Mouse (Mus musculus) neural tube, embryonic 13.5 days (tissue): ENCODE results near the gene Tent5b. TPM values are rescaled to one million over a fixed set of nuclear protein-coding genes. Genes with fewer than 3 reads are reported as not detected.

Experiments used
- ATAC-seq: fragments of 200-750 bp; cut with Nextera tagmentation; 2 replicates; pipeline ENCODE4 v1.8.0; 2017; ENCODE audit warnings: low read depth, mild to moderate bottlenecking, moderate TSS enrichment, moderate library complexity
- H3K27ac ChIP-seq: fragments of 300-500 bp; sonication (generic); replicated peaks from 2 replicates; pipeline ENCODE4 v1.5.1; 2015; ENCODE audit warnings: moderate library complexity, mild to moderate bottlenecking, inconsistent platforms
- H3K27me3 ChIP-seq: fragments of 300-500 bp; sonication (generic); 2 replicates; pipeline ENCODE4 v1.6.1; 2015; ENCODE audit warnings: mild to moderate bottlenecking, inconsistent platforms
- H3K36me3 ChIP-seq: fragments of 300-500 bp; sonication (generic); 2 replicates; pipeline ENCODE4 v1.6.1; 2015; ENCODE audit warnings: mild to moderate bottlenecking, inconsistent platforms
- H3K4me1 ChIP-seq: fragments of 300-500 bp; sonication (generic); replicated peaks from 2 replicates; pipeline ENCODE4 v1.6.1; 2015; ENCODE audit warnings: inconsistent platforms
- H3K4me2 ChIP-seq: fragments of 300-500 bp; sonication (generic); 2 replicates; pipeline ENCODE4 v1.6.1; 2015; ENCODE audit warnings: inconsistent platforms, mild to moderate bottlenecking, moderate library complexity
- H3K4me3 ChIP-seq: fragments of 300-500 bp; sonication (generic); 2 replicates; pipeline ENCODE4 v1.5.1; 2015; ENCODE audit warnings: mild to moderate bottlenecking, inconsistent platforms
- H3K9ac ChIP-seq: fragments of 300-500 bp; sonication (generic); 2 replicates; pipeline ENCODE4 v1.6.1; 2015; ENCODE audit warnings: moderate library complexity, mild to moderate bottlenecking, inconsistent platforms
- H3K9me3 ChIP-seq: fragments of 300-500 bp; sonication (generic); 2 replicates; pipeline ENCODE4 v1.6.1; 2016; ENCODE audit warnings: inconsistent platforms
- WGBS: fragments of 180-500 bp; shearing (Covaris S2); methylation state at CpG from one replicate; pipeline ENCODE4 v1.1.7; 2015; 5-methylcytosine and 5-hydroxymethylcytosine counted together
- polyA plus RNA-seq: library from polyadenylated mRNA; unstranded; fragments of >200 nt; fragmentation: Nextera tagmentation; extraction: Ambion mirVana; gene quantifications from 2 replicates; pipeline ENCODE4 v1.2.1, GENCODE M21; 2015

Gene Tent5b
- polyA plus RNA-seq, 1 experiment from 2014 or later, result 0.14 TPM

DNA sequence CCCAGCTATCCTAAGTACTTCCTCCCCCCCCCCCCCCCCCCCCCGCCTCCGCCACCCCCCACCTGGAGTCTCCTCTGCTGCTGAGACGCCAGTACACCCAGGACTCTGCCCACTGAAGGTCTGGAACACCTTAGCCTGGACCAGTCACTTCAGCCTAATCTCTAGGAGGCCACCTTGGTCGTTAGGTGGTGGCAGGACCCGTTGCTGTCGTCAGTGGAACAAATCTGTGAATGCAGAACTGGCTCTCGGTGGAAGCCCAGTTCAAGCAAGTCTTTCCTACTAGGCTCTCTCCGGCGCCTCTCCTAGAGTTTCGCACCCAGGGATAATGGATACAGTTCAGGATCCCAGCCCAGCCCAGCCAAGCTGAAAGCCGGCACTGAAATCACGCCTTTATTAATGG is 14.0 kb downstream of the Tent5b start:
- WGBS, result 24% methylated on average over 9 of the region's 12 CpGs
- Histone ChIP-seq H3K9ac (no peak overlapping the region), H3K9me3 (no peaks in the 10 kb centered on the region), H3K4me2 (peak overlapping the region; percentile 51), H3K27me3 (peaks cover 53% of the 10 kb centered on the region), H3K27ac (no peak overlapping the region), H3K4me3 (peak overlapping the region; percentile 24), H3K4me1 (peaks cover 35% of the 10 kb centered on the region), H3K36me3 (no peaks in the 10 kb centered on the region)
- ATAC-seq, result no peak

GRCm38 (mm10) chr4:133494432-133494831 is 14.5 kb downstream of the Tent5b start:
- no peak overlapping the region for H3K27ac ChIP-seq
- no peaks in the 10 kb centered on the region for H3K36me3 ChIP-seq
- H3K4me2 ChIP-seq, result peak overlapping the region; percentile 51
- H3K4me1 ChIP-seq, result peaks cover 36% of the 10 kb centered on the region
- H3K27me3 ChIP-seq, result peaks cover 58% of the 10 kb centered on the region
- H3K9me3 ChIP-seq, result no peaks in the 10 kb centered on the region
- no peak for ATAC-seq
- 2% methylated on average over 12 of the region's 12 CpGs for WGBS
- H3K9ac ChIP-seq, result no peak overlapping the region
- peak overlapping the region; percentile 24 for H3K4me3 ChIP-seq

DNA sequence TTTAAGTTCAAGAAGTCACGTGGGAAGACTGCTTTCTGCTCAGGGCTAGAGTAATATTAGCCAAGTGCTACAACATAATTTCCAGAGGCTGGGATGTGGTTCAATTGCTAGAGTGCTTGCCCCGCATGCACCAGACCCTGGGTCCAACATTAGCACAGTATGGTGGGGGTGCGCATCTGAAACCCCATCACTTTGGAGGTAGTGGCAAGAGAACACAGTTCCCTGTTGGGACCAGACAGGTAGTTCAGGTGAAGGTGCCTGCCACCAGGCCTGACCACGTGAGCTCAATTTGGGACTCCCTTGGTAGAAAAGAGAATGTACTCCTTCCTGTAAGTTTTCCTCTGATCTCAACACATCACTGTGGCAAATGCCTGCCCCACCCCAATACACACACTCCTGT is 14.9 kb downstream of the Tent5b start:
- Histone ChIP-seq H3K9ac (no peak overlapping the region), H3K27ac (no peak overlapping the region), H3K4me3 (no peak overlapping the region), H3K27me3 (peaks cover 63% of the 10 kb centered on the region), H3K36me3 (no peaks in the 10 kb centered on the region), H3K9me3 (no peaks in the 10 kb centered on the region), H3K4me2 (no peak overlapping the region; the same call in 1 of the 2 replicates), H3K4me1 (peaks cover 33% of the 10 kb centered on the region)
- 65% methylated on average over 4 of the region's 4 CpGs for WGBS
- no peak for ATAC-seq

GRCm38 (mm10) chr4:133495711-133496110 is 15.8 kb downstream of the Tent5b start:
- 36% methylated on average over 7 of the region's 7 CpGs for WGBS
- Histone ChIP-seq H3K4me3 (no peak overlapping the region), H3K4me2 (no peak overlapping the region), H3K36me3 (no peaks in the 10 kb centered on the region), H3K9me3 (no peaks in the 10 kb centered on the region), H3K27ac (no peak overlapping the region), H3K9ac (no peak overlapping the region), H3K4me1 (peaks cover 32% of the 10 kb centered on the region), H3K27me3 (peaks cover 71% of the 10 kb centered on the region)
- ATAC-seq, result no peak

DNA sequence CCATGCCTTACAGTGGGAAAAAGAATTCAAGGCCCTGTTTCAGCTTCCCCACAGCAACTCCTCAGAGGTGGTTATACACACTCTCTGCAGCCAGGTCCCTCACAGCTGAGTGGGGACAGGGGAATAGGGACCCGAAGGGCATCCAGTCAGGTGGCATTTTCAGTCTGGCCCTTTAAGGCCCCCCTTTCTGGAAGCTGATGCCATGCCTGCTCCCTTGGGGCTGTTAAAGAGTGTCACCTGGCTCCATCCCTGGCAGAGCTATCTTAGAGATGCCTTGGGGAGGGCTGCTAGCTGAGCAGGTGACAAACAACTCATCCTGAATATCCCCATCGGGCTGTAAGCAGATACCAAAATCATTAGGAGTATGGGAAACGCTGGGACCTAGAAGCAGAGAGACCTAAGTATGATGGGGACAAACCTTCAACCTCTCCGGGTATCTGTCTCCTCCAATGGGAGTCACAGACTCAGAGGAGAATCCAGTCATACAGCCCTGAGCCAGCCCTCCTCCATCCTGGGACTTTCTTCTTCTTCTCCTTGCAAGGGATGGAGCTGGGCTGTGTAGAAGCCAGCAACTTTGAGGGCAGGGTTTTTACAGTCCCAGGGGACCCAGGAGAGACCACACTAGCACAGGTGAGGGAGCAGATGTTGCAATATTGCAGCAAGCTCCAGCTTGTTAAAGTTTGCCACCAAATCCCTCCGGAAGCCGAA is 17.0 kb downstream of the Tent5b start:
- Histone ChIP-seq H3K9ac (peak overlapping the region; percentile 78), H3K27me3 (peaks cover 83% of the 10 kb centered on the region)
- 19% methylated on average over 6 of the region's 6 CpGs for WGBS

GRCm38 (mm10) chr4:133497461-133498159 is 17.7 kb downstream of the Tent5b start:
- Histone ChIP-seq H3K9ac (peak overlapping the region; percentile 78), H3K27ac (no peak overlapping the region), H3K36me3 (no peaks in the 10 kb centered on the region), H3K9me3 (no peaks in the 10 kb centered on the region), H3K4me2 (peak overlapping the region; percentile 98), H3K4me1 (peaks cover 32% of the 10 kb centered on the region), H3K27me3 (peaks cover 90% of the 10 kb centered on the region), H3K4me3 (peak overlapping the region; percentile 63)
- ATAC-seq, result peak; percentile 60
- WGBS, result under 1% methylated on average over 69 of the region's 70 CpGs

More for the DNA sequence above, 17.0 kb downstream of the Tent5b start:
- Histone ChIP-seq H3K36me3 (no peaks in the 10 kb centered on the region), H3K27ac (no peak overlapping the region), H3K4me1 (peaks cover 32% of the 10 kb centered on the region), H3K4me2 (peak overlapping the region; percentile 98), H3K4me3 (peak overlapping the region; percentile 63), H3K9me3 (no peaks in the 10 kb centered on the region)
- no peak for ATAC-seq

- Histone ChIP-seq H3K4me3 (peak within 1 kb of the TSS; percentile 63), H3K4me1 (peaks cover 32% of the 10 kb centered on the region), H3K27me3 (peaks cover 94% of the 10 kb centered on the region), H3K36me3 (no peaks in the 10 kb centered on the region), H3K4me2 (peak within 1 kb of the TSS; percentile 98), H3K27ac (no peak within 1 kb of the TSS), H3K9me3 (no peaks in the 10 kb centered on the region), H3K9ac (peak within 1 kb of the TSS; percentile 78)
- WGBS, result under 1% methylated on average over 52 of the region's 53 CpGs
- peak; percentile 93 for ATAC-seq
Observed at GRCm38 (mm10) chr4:133498160-133498724, 18.3 kb downstream of the Tent5b start, which contains the start of gene Trnp1. Gene Trnp1 (minus strand): TSS chr4:133498550.

DNA sequence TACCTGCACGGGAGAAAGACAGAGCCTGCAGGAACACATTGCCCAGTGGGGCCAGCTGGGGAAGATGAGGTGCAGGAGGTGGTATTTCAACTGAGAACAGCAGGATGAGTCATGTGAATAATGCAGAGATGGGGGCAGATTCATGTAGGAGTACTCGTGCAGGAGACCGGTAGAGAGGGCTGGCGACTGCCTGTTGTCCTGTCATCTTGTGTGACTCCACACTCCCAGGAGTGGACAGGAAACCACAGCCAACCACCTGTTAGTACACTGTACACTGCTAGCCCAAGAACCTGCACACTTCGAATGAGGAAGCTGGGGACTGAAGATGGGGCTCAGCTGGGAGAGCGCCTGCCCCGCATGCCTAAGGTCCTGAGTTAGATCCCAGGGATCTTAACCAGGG is 21.6 kb downstream of the Tent5b start:
- no peak overlapping the region for H3K4me3 ChIP-seq
- H3K36me3 ChIP-seq, result no peaks in the 10 kb centered on the region
- peaks cover 91% of the 10 kb centered on the region for H3K27me3 ChIP-seq
- WGBS, result 70% methylated on average over 7 of the region's 7 CpGs
- ATAC-seq, result no peak
- H3K4me2 ChIP-seq, result no peak overlapping the region
- no peak overlapping the region for H3K9ac ChIP-seq
- H3K27ac ChIP-seq, result no peak overlapping the region
- peaks cover 23% of the 10 kb centered on the region for H3K4me1 ChIP-seq
- H3K9me3 ChIP-seq, result no peaks in the 10 kb centered on the region

- Histone ChIP-seq H3K9ac (no peak overlapping the region), H3K36me3 (no peaks in the 10 kb centered on the region), H3K27me3 (peaks cover 80% of the 10 kb centered on the region), H3K4me2 (no peak overlapping the region), H3K9me3 (no peaks in the 10 kb centered on the region), H3K27ac (no peak overlapping the region), H3K4me3 (no peak overlapping the region), H3K4me1 (no peaks in the 10 kb centered on the region)
- ATAC-seq, result no peak
- WGBS, result 59% methylated on average over 5 of the region's 5 CpGs
Observed at GRCm38 (mm10) chr4:133504300-133504699, 24.4 kb downstream of the Tent5b start.

DNA sequence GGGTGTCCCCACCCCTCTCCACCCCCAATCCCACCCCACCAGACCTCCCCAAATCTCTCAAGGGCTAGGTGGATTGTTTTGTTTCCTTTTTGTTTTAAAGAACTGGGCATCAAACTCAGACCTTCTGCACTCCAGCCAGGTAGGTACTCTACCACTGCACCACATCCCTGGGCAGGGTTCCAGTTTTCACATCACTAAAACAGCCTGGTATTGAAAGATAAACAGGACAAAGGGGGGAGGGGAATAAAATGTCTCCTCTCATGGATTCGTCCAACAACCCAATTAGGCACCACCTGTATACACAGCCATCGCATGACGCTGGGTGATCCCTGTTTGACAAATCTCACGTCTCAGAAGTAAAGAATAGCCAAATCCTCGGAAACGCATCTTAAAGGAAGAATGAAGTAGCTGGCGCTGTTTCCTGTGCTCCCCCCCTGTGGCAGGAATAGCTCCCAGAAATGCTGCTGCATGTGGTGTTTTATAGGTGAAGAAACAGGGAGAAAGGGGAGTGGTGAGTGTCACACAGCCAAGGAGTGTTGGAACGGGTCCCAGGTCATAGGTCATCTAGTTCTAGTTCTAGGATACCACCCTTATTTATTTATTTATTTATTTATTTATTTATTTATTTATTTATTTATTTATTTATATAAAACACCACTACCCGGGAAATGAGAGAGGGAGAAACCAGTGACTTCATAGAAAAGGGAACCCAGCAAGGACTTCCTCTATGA is 25.0 kb downstream of the Tent5b start:
- no peak overlapping the region for H3K4me2 ChIP-seq
- peaks cover 74% of the 10 kb centered on the region for H3K27me3 ChIP-seq
- no peak overlapping the region for H3K27ac ChIP-seq
- ATAC-seq, result no peak
- no peaks in the 10 kb centered on the region for H3K9me3 ChIP-seq
- WGBS, result 65% methylated on average over 9 of the region's 9 CpGs
- H3K4me3 ChIP-seq, result no peak overlapping the region
- H3K9ac ChIP-seq, result no peak overlapping the region
- no peaks in the 10 kb centered on the region for H3K4me1 ChIP-seq
- H3K36me3 ChIP-seq, result no peaks in the 10 kb centered on the region

GRCm38 (mm10) chr4:133506573-133506972 is 26.6 kb downstream of the Tent5b start:
- Histone ChIP-seq H3K4me1 (no peaks in the 10 kb centered on the region), H3K9me3 (no peaks in the 10 kb centered on the region), H3K27ac (no peak overlapping the region), H3K27me3 (peaks cover 58% of the 10 kb centered on the region), H3K36me3 (no peaks in the 10 kb centered on the region), H3K4me3 (no peak overlapping the region), H3K9ac (no peak overlapping the region), H3K4me2 (no peak overlapping the region)
- 78% methylated on average over 5 of the region's 5 CpGs for WGBS
- ATAC-seq, result no peak

GRCm38 (mm10) chr4:133508990-133509389 is 29.1 kb downstream of the Tent5b start:
- no peak overlapping the region for H3K9ac ChIP-seq
- no peaks in the 10 kb centered on the region for H3K36me3 ChIP-seq
- no peak overlapping the region for H3K4me2 ChIP-seq
- H3K27me3 ChIP-seq, result peaks cover 35% of the 10 kb centered on the region
- H3K4me3 ChIP-seq, result no peak overlapping the region
- no peak for ATAC-seq
- no peaks in the 10 kb centered on the region for H3K9me3 ChIP-seq
- H3K27ac ChIP-seq, result no peak overlapping the region
- H3K4me1 ChIP-seq, result no peaks in the 10 kb centered on the region
- WGBS, result 77% methylated on average over 7 of the region's 7 CpGs
